Mouse (Mus musculus): Measurements from ENCODE around the gene Klhl30. TPM values are rescaled to one million over a fixed set of nuclear protein-coding genes. Genes with fewer than 3 reads are reported as not detected.
A peak's percentile ranks its signal among the peaks of the same experiment; 100 is the strongest.

The Klhl30 gene
- polyA plus RNA-seq, 1 experiment from 2014 or later: 0.11 TPM

- ATAC-seq (ENCODE audit: low FRiP score, low read depth): peak; percentile 68
- Histone ChIP-seq H3K27me3 (peaks cover 33% of the 10 kb centered on the region), H3K27ac (replicated peaks) (no peak within 1 kb of the TSS)
These were observed 15.6 kb downstream of the Klhl30 start, which contains the start of gene Erfe for GRCm38 (mm10) chr1:91366215-91367108. TSS of gene Erfe (plus strand) at chr1:91366430.

GRCm38 (mm10) chr1:91367295-91367694 lies 16.5 kb downstream of the Klhl30 start:
- WGBS: 94% methylated on average over 3 of the region's 3 CpGs
- no peak overlapping the region for H3K4me3 ChIP-seq
- H3K4me1 ChIP-seq: peaks cover 10% of the 10 kb centered on the region
- H3K4me2 ChIP-seq (replicated peaks): no peak overlapping the region
- no peak for ATAC-seq (ENCODE audit: low FRiP score, low read depth)
- peaks cover 33% of the 10 kb centered on the region for H3K27me3 ChIP-seq
- H3K9me3 ChIP-seq: peaks cover 7% of the 10 kb centered on the region; the same call in 1 of the 2 replicates
- peaks cover 30% of the 10 kb centered on the region for H3K36me3 ChIP-seq
- H3K9ac ChIP-seq (replicated peaks): no peak overlapping the region
- no peak overlapping the region for H3K27ac ChIP-seq (replicated peaks)

More at GRCm38 (mm10) chr1:91366215-91367108, 15.6 kb downstream of the Klhl30 start, which contains the start of gene Erfe:
- Histone ChIP-seq H3K9ac (replicated peaks) (peak within 1 kb of the TSS; percentile 54), H3K4me3 (peak within 1 kb of the TSS; percentile 42), H3K4me1 (peaks cover 10% of the 10 kb centered on the region), H3K4me2 (replicated peaks) (peak within 1 kb of the TSS; percentile 69), H3K36me3 (peaks cover 22% of the 10 kb centered on the region), H3K9me3 (peaks cover 8% of the 10 kb centered on the region; the same call in 1 of the 2 replicates)
- 2% methylated on average over 68 of the region's 68 CpGs for WGBS

DNA sequence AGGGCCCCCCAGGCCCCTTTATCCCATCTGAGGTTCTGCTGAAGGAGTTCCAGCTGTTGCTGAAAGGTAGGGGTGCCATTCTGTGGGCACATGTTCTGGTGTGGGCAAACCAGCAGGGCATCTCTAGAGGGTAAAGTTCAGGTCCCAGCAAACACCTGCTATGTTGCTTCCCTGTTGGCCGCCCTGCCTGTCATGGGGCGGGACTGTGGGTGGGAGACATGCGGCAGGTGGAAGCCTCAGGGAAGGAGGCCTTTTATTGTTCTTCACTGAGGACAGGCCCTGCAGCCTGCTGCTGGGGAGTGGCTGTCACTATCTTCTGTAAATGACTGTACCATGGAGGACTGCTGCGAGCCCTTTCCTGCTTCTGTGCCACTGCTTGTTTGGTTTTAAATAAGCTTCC lies 18.6 kb downstream of the Klhl30 start:
- H3K9ac ChIP-seq (replicated peaks): no peak overlapping the region
- 81% methylated on average over 4 of the region's 4 CpGs for WGBS
- ATAC-seq (ENCODE audit: low FRiP score, low read depth): no peak
- no peak overlapping the region for H3K4me2 ChIP-seq (replicated peaks)
- H3K27ac ChIP-seq (replicated peaks): no peak overlapping the region; the same call in 1 of the 2 replicates
- H3K4me1 ChIP-seq: peaks cover 10% of the 10 kb centered on the region
- peaks cover 33% of the 10 kb centered on the region for H3K27me3 ChIP-seq
- no peak overlapping the region for H3K4me3 ChIP-seq
- H3K9me3 ChIP-seq: peaks cover 3% of the 10 kb centered on the region; the same call in 1 of the 2 replicates
- peaks cover 51% of the 10 kb centered on the region for H3K36me3 ChIP-seq

DNA sequence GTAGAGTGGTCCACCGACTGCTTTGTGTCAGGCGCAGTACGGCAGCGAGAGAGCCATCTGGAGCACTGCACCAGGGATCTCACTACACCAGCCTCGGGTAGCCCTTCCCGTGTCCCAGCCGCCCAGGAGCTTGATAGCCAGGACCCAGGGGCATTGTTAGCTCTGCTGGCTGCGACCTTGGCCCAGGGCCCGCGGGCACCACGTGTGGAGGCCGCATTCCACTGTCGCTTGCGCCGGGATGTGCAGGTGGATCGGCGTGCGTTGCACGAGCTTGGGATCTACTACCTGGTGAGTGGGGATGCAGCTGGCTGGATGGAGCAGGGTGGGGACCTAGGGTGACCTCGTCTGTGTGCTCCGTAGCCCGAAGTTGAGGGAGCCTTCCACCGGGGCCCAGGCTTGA lies 19.2 kb downstream of the Klhl30 start:
- H3K4me2 ChIP-seq (replicated peaks): no peak overlapping the region
- peaks cover 10% of the 10 kb centered on the region for H3K4me1 ChIP-seq
- H3K9me3 ChIP-seq: no peaks in the 10 kb centered on the region
- 0 out of 2 replicates have a peak, but pooled peaks have one; percentile 1 for ATAC-seq (ENCODE audit: low FRiP score, low read depth)
- 88% methylated on average over 23 of the region's 23 CpGs for WGBS
- H3K4me3 ChIP-seq: no peak overlapping the region
- H3K9ac ChIP-seq (replicated peaks): no peak overlapping the region
- peaks cover 30% of the 10 kb centered on the region for H3K27me3 ChIP-seq
- H3K27ac ChIP-seq (replicated peaks): no peak overlapping the region; the same call in 1 of the 2 replicates
- peaks cover 58% of the 10 kb centered on the region for H3K36me3 ChIP-seq

GRCm38 (mm10) chr1:91373414-91373835 lies 22.6 kb downstream of the Klhl30 start:
- no peaks in the 10 kb centered on the region for H3K9me3 ChIP-seq
- H3K9ac ChIP-seq (replicated peaks): no peak overlapping the region
- ATAC-seq (ENCODE audit: low FRiP score, low read depth): no peak
- H3K4me3 ChIP-seq: no peak overlapping the region
- no peaks in the 10 kb centered on the region for H3K27me3 ChIP-seq
- WGBS: 94% methylated on average over 6 of the region's 6 CpGs
- peaks cover 91% of the 10 kb centered on the region for H3K36me3 ChIP-seq
- H3K4me2 ChIP-seq (replicated peaks): no peak overlapping the region
- H3K27ac ChIP-seq (replicated peaks): no peak overlapping the region
- no peaks in the 10 kb centered on the region for H3K4me1 ChIP-seq

DNA sequence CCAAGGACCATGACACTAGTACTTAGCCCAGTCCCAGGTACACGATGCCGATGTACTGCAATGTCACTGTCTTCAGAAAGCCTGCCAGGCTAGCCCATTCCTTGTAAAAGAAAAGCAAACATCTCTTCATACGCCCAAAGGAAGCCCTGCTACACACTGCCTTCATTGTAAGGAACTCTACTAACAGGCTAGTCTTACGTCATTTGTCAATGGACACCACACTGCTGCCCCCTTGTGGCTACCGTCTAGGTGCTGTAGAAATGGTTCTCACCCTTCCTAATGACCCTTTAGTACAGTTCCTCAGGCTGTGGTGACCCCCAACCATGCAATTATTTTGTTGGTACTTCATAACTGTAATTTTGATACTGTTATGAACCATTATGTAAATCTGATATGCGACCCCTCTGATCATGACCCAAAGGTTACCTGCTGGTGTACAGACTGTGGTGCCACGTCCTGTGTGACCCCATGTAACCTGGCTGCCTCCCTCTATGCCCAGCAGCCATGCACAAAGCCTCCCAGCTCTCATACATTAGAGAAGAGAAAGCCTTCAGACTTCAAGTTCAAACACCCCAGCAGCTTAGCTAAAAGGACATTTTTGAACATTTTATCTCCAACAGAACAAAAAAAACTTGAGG lies 29.8 kb downstream of the Klhl30 start:
- H3K9me3 ChIP-seq: no peaks in the 10 kb centered on the region
- H3K4me1 ChIP-seq: no peaks in the 10 kb centered on the region
- 67% methylated on average over 7 of the region's 7 CpGs for WGBS
- H3K36me3 ChIP-seq: peaks cover 96% of the 10 kb centered on the region
- 0 out of 2 replicates have a peak, but pooled peaks have one; percentile 47 for ATAC-seq (ENCODE audit: low FRiP score, low read depth)
- no peaks in the 10 kb centered on the region for H3K27me3 ChIP-seq
- no peak overlapping the region for H3K9ac ChIP-seq (replicated peaks)
- no peak overlapping the region for H3K4me2 ChIP-seq (replicated peaks)
- H3K27ac ChIP-seq (replicated peaks): no peak overlapping the region
- no peak overlapping the region for H3K4me3 ChIP-seq

DNA sequence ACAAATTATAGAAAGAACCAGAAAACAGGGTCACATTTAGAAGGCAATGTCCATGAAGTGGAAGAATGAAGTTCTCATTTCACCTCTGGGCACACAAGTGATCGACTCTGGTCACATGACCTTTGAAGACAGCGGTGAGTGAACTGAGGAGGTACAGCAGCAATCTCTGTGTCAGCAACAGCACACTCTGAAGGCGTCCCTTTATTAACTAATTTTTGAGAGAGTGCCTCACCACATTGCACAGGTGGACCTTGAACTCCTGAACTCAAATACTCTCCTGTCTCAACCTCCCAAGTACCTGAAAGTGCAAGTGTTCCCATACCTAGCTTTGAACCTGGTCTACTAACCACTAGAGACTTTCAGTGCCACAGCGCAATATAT lies 30.3 kb downstream of the Klhl30 start:
- no peaks in the 10 kb centered on the region for H3K27me3 ChIP-seq
- H3K27ac ChIP-seq (replicated peaks): no peak overlapping the region
- WGBS: 96% methylated on average over 4 of the region's 4 CpGs
- peaks cover 95% of the 10 kb centered on the region for H3K36me3 ChIP-seq
- no peak overlapping the region for H3K9ac ChIP-seq (replicated peaks)
- no peaks in the 10 kb centered on the region for H3K4me1 ChIP-seq
- H3K4me2 ChIP-seq (replicated peaks): no peak overlapping the region
- H3K4me3 ChIP-seq: no peak overlapping the region
- no peak for ATAC-seq (ENCODE audit: low FRiP score, low read depth)
- H3K9me3 ChIP-seq: no peaks in the 10 kb centered on the region

- WGBS: 97% methylated on average over 5 of the region's 5 CpGs
- Histone ChIP-seq H3K4me1 (0 out of 2 replicates have a peak, but pooled peaks cover 3% of the 10 kb centered on the region), H3K9me3 (no peaks in the 10 kb centered on the region), H3K9ac (replicated peaks) (no peak overlapping the region), H3K4me2 (replicated peaks) (no peak overlapping the region), H3K27me3 (no peaks in the 10 kb centered on the region), H3K36me3 (peaks cover 79% of the 10 kb centered on the region), H3K27ac (replicated peaks) (no peak overlapping the region), H3K4me3 (no peak overlapping the region)
- no peak for ATAC-seq (ENCODE audit: low FRiP score, low read depth)
These were observed 39.6 kb downstream of the Klhl30 start for GRCm38 (mm10) chr1:91390369-91390768.

DNA sequence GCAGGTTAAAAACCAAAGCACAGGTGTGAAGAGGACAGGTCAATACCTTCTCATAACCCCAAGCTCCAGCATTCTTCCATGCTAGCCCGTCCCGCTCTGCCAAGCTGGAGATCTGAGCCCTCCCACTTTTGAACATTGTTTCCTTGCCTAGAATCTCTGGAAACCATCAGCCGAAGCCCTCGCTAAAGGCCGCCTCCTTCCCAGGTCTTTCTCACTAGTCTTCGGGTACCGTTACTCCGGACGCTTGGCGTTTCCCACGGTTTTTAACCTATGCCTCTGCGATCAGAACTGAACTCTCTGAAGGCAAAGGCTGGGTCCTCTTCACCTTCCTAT lies 47.1 kb downstream of the Klhl30 start:
- H3K9ac ChIP-seq (replicated peaks): peak overlapping the region; percentile 92
- ATAC-seq (ENCODE audit: low FRiP score, low read depth): no peak
- no peaks in the 10 kb centered on the region for H3K9me3 ChIP-seq
- peaks cover 24% of the 10 kb centered on the region for H3K4me1 ChIP-seq
- 0 out of 2 replicates have a peak, but pooled peaks cover 4% of the 10 kb centered on the region for H3K27me3 ChIP-seq
- WGBS: 2% methylated on average over 12 of the region's 12 CpGs
- H3K27ac ChIP-seq (replicated peaks): peak overlapping the region; percentile 89
- peak overlapping the region; percentile 93 for H3K4me3 ChIP-seq
- peaks cover 17% of the 10 kb centered on the region for H3K36me3 ChIP-seq
- H3K4me2 ChIP-seq (replicated peaks): peak overlapping the region; percentile 93

DNA sequence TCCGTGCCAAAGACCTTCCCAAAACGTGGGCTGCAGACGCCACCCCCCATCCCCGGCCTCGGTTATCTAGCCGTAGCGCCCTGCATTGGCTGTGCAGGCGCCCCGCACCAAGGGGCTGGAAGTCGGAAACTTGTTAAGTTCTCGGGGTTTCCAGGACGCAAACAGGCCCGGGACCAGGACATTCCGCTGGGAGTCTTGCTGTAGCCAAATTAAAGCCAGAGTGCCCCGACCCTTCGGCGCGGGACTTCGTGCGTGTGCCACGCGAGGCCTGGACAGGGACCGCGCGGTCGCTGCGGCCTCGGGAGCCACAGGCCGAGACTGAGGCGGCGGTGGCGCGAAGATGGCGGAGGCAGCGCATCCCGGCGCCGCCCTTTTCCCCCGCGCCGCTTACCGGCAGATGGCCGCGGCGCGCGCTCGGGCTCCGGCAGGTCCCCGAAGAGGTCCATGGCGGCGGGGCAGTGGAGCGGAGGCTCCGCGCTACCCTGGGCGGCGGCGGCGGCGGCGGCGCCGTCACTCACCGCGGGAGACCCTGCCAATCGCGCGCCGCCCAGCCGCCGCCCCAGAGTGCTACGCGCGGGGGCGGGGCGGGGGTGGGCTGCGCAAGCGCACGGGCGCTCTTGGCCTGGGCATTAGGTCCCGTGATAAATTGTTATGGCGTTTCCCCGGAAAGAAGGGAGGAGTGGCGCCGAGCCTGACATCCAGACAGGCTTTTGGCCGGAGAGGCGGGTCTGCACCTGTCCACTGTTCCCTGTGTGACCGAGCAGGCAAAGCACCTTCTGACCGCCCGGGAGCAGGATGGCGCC lies 47.6 kb downstream of the Klhl30 start, which contains the start of gene Ilkap:
Gene Ilkap, minus strand, starts transcription at position 556 of the 803 bp plus-strand sequence.
- H3K4me1 ChIP-seq: peaks cover 24% of the 10 kb centered on the region
- H3K27ac ChIP-seq (replicated peaks): peak within 1 kb of the TSS; percentile 89
- H3K4me3 ChIP-seq: peak within 1 kb of the TSS; percentile 93
- H3K27me3 ChIP-seq: 0 out of 2 replicates have a peak, but pooled peaks cover 4% of the 10 kb centered on the region
- peak within 1 kb of the TSS; percentile 92 for H3K9ac ChIP-seq (replicated peaks)
- H3K36me3 ChIP-seq: peaks cover 12% of the 10 kb centered on the region
- H3K4me2 ChIP-seq (replicated peaks): peak within 1 kb of the TSS; percentile 93
- peak; percentile 97 for ATAC-seq (ENCODE audit: low FRiP score, low read depth)
- H3K9me3 ChIP-seq: no peaks in the 10 kb centered on the region
- under 1% methylated on average over 82 of the region's 91 CpGs for WGBS

- H3K9ac ChIP-seq (replicated peaks): no peak overlapping the region
- no peak overlapping the region for H3K4me3 ChIP-seq
- peaks cover 14% of the 10 kb centered on the region for H3K27me3 ChIP-seq
- H3K4me2 ChIP-seq (replicated peaks): no peak overlapping the region
- H3K36me3 ChIP-seq: no peaks in the 10 kb centered on the region
- WGBS: 35% methylated on average over 1 of the region's 1 CpGs
- H3K27ac ChIP-seq (replicated peaks): no peak overlapping the region
- no peaks in the 10 kb centered on the region for H3K9me3 ChIP-seq
- no peak for ATAC-seq (ENCODE audit: low FRiP score, low read depth)
- no peaks in the 10 kb centered on the region for H3K4me1 ChIP-seq
These were observed 54.2 kb downstream of the Klhl30 start for GRCm38 (mm10) chr1:91404976-91405375.

All from midbrain, embryonic 12.5 days (tissue).